Mouse (Mus musculus) myocyte (in vitro differentiated cells): Measurements from ENCODE around the gene Jph2. TPM values are rescaled to one million over a fixed set of nuclear protein-coding genes. Genes with fewer than 3 reads are reported as not detected.

Experiments
- H3K27me3 ChIP-seq: one replicate; pipeline ENCODE4 v1.6.1; 2011; ENCODE audit not compliant: control insufficient read depth, insufficient read depth, insufficient read length
- H3K36me3 ChIP-seq: one replicate; pipeline ENCODE4 v1.6.1; 2011; ENCODE audit not compliant: control insufficient read depth, insufficient read depth
- H3K4me2 ChIP-seq: one replicate; pipeline ENCODE4 v1.6.1; 2011; ENCODE audit warnings: low read depth, control low read depth
- H3K4me3 ChIP-seq: one replicate; pipeline ENCODE4 v1.5.1; 2011; ENCODE audit warnings: mild to moderate bottlenecking, control low read depth, moderate library complexity
- H3K79me2 ChIP-seq: one replicate; pipeline ENCODE4 v1.6.1; 2011; ENCODE audit not compliant: control insufficient read depth, insufficient read depth
- H3ac ChIP-seq: one replicate; pipeline ENCODE4 v1.6.1; 2011; ENCODE audit not compliant: control insufficient read depth, insufficient read length
- CEBPB ChIP-seq: IDR thresholded peaks from 2 replicates; pipeline ENCODE4 v1.6.1; 2011; ENCODE audit warnings: mild to moderate bottlenecking, moderate library complexity; ENCODE audit not compliant: poor library complexity, insufficient read depth, severe bottlenecking
- E2F4 ChIP-seq: IDR thresholded peaks from one replicate; pipeline ENCODE4 v1.6.1; 2011; ENCODE audit warnings: mild to moderate bottlenecking, control low read depth, moderate library complexity; ENCODE audit not compliant: insufficient read depth
- MAX ChIP-seq: IDR thresholded peaks from one replicate; pipeline ENCODE4 v1.6.1; 2011; ENCODE audit warnings: low read depth, mild to moderate bottlenecking, control low read depth
- MYOD1 ChIP-seq, 3 experiments: IDR thresholded peaks; one replicate each; pipeline ENCODE4 v1.6.1; 2011; ENCODE audit warnings: control low read depth in 2 of 3, low read depth in 2 of 3, mild to moderate bottlenecking in 2 of 3, moderate library complexity in 1 of 3; ENCODE audit not compliant: insufficient read length in 2 of 3, control insufficient read depth in 1 of 3
- MYOG ChIP-seq, 3 experiments: IDR thresholded peaks; one replicate each; pipeline ENCODE4 v1.6.1; 2011; ENCODE audit warnings: control low read depth in 2 of 3, low read depth in 2 of 3, mild to moderate bottlenecking in 2 of 3; ENCODE audit not compliant: insufficient read length in 2 of 3, control insufficient read depth in 1 of 3, insufficient read depth in 1 of 3
- POLR2A ChIP-seq: IDR thresholded peaks from one replicate; pipeline ENCODE4 v1.6.1; 2011; ENCODE audit warnings: low read depth, mild to moderate bottlenecking, control low read depth, moderate library complexity; ENCODE audit not compliant: insufficient read length
- POLR2AphosphoS2 ChIP-seq: IDR thresholded peaks from one replicate; pipeline ENCODE4 v1.6.1; 2011; ENCODE audit warnings: low read depth, control low read depth; ENCODE audit not compliant: insufficient read length
- REST ChIP-seq: IDR thresholded peaks from one replicate; pipeline ENCODE4 v1.6.1; 2011; ENCODE audit warnings: mild to moderate bottlenecking, control low read depth, moderate library complexity; ENCODE audit not compliant: insufficient read depth, insufficient read length
- SRF ChIP-seq: IDR thresholded peaks from one replicate; pipeline ENCODE4 v1.6.1; 2011; ENCODE audit warnings: low read depth; ENCODE audit not compliant: control insufficient read depth, insufficient read length
- TCF12 ChIP-seq: IDR thresholded peaks from one replicate; pipeline ENCODE4 v1.6.1; 2011; ENCODE audit warnings: mild to moderate bottlenecking, control low read depth; ENCODE audit not compliant: poor library complexity, insufficient read depth, severe bottlenecking
- TCF3 ChIP-seq: IDR thresholded peaks from one replicate; pipeline ENCODE4 v1.6.1; 2011; ENCODE audit warnings: low read depth, control low read depth; ENCODE audit not compliant: insufficient read length
- USF1 ChIP-seq: IDR thresholded peaks from one replicate; pipeline ENCODE4 v1.6.1; 2011; ENCODE audit warnings: low read depth, mild to moderate bottlenecking, control low read depth, moderate library complexity
- polyA plus RNA-seq: library from polyadenylated mRNA; unstranded; fragments of >200 nt; fragmentation: generic; extraction: Trizol; gene quantifications from one replicate; pipeline ENCODE4 v1.2.1, GENCODE M21; 2012; ENCODE audit warnings: missing spikeins

Gene Jph2
- polyA plus RNA-seq, 1 experiment: 217 TPM

DNA sequence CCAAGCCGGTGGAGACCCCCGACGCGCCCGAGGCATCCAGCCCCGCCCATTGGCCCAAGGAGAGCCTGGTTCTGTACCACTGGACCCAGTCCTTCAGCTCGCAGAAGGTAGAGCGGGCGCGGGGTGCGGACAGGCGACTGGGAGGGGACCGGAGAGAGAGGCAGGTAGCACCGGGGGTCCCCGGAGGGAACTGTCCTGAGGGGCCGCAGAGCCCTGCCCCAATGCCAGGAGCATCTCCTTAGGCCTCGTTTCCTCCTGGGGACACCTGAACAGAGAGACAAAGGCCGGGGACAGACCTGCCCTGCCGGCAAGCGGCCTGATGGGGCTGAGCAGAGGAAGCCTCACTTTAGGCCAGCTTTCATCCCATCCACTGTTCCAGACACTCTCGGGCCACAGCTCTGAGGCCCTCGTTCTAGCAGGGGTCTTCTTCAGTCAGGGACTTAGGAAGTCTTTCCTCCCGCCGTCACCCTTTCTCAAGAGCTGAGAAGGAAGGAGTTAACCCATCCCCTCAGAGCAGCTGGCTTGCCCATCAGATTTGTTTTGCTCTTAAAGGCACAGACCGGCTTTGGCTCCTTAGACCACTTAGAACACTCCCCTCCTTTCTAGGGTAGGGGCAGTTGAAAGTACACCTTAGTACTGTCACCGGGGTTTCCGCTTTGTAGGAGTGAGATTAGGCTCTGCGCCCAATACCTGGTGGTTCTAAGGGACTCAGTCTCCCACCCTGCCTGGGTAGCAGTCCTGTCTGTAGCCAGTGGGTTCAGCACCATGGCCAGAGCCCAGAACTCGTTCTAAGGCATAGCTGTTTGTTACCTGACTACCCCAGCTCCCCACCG lies 41.0 kb upstream of the Jph2 start:
- TF ChIP-seq REST (peak; percentile 96), E2F4 (no peak)
- no peak overlapping the region for H3K4me3 ChIP-seq
- H3ac ChIP-seq: no peak overlapping the region
- H3K27me3 ChIP-seq: peaks cover 28% of the 10 kb centered on the region
- no peaks in the 10 kb centered on the region for H3K79me2 ChIP-seq
- no peak overlapping the region for H3K4me2 ChIP-seq
- no peaks in the 10 kb centered on the region for H3K36me3 ChIP-seq

DNA sequence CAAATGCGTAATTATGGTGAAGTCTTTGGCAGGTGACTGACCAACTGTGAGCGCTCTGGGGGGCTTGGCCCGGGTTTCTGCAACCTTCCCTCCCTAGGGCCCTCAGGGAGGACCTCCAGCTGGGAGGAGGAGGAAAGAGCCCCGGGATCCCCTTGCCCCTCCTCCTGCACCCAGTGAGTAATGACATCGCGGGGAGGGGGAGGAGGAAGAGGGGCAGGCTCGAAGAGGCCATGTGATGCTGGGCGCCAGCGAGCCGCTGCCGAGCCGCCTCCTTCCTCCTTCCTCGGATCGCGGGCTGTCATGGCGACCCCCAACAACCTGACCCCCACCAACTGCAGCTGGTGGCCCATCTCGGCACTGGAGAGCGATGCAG lies 40.4 kb upstream of the Jph2 start, which contains the start of gene Gdap1l1:
TSS of gene Gdap1l1 (plus strand) at position 231 of the 373 bp plus-strand sequence.
- TF ChIP-seq MYOG (IDR thresholded peaks at IDR 0.05; ENCODE audit: control insufficient read depth in 1 of 3, insufficient read depth in 1 of 3, insufficient read length in 2 of 3, low read depth in 2 of 3) (no peak), MAX (no peak), SRF (no peak), TCF12 (no peak), E2F4 (no peak), USF1 (no peak), POLR2AphosphoS2 (no peak), REST (no peak), MYOD1 (IDR thresholded peaks at IDR 0.05; ENCODE audit: control insufficient read depth in 1 of 3, insufficient read length in 2 of 3, low read depth in 2 of 3) (no peak), CEBPB (no peak), POLR2A (no peak), TCF3 (no peak)
- Histone ChIP-seq H3K27me3 (peaks cover 22% of the 10 kb centered on the region), H3K79me2 (no peaks in the 10 kb centered on the region), H3ac (no peak within 1 kb of the TSS), H3K4me3 (no peak within 1 kb of the TSS), H3K36me3 (no peaks in the 10 kb centered on the region), H3K4me2 (no peak within 1 kb of the TSS)

DNA sequence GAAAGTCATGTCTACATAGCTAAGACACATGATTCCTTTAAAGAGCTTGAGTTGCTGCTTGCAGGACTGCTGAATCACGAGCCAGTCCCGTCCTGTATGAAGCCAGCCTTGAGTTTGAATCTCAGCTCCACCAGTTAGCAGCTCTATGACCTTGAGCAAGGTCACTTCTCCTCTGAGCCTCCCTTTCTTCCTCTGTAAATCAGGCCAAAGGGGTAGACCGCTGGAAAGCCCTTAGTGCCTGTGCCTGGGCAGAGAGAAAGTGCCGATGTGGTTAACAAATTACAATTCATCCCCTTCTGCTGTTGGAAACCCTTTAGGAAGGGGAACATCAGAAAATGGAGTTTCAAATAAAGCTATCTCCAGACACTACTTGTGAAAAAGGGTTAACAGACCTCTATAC lies 40.0 kb upstream of the Jph2 start:
- no peaks in the 10 kb centered on the region for H3K79me2 ChIP-seq
- no peak overlapping the region for H3K4me2 ChIP-seq
- H3K36me3 ChIP-seq: no peaks in the 10 kb centered on the region
- no peak overlapping the region for H3ac ChIP-seq
- peaks cover 22% of the 10 kb centered on the region for H3K27me3 ChIP-seq
- TF ChIP-seq REST (no peak), MAX (no peak), E2F4 (no peak), SRF (no peak), CEBPB (no peak), MYOD1 (IDR thresholded peaks at IDR 0.05; ENCODE audit: control insufficient read depth in 1 of 3, insufficient read length in 2 of 3, low read depth in 2 of 3) (no peak), TCF3 (no peak), POLR2AphosphoS2 (no peak), TCF12 (no peak), USF1 (no peak), POLR2A (no peak), MYOG (IDR thresholded peaks at IDR 0.05; ENCODE audit: control insufficient read depth in 1 of 3, insufficient read depth in 1 of 3, insufficient read length in 2 of 3, low read depth in 2 of 3) (no peak)
- no peak overlapping the region for H3K4me3 ChIP-seq

DNA sequence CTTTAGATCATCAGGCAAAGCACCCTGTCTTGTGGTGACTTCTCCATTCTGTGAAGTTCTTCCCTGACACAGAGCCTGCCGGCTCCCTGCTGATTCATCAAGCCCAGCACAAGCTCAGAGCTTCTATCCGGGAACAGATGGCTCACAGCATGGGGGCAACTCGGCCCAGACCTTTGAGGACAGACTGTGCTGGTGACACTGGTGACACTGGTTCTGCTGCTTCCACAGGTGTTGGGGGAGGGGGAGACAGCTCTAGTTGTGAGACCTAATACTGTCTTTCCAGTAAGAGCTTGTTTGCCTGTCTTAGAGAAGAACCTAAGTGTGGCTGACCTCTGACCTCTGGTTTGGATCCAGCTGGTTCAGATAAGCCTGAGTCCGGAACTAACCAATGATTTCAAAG lies 36.2 kb upstream of the Jph2 start:
- TF ChIP-seq SRF (no peak), CEBPB (no peak), POLR2AphosphoS2 (no peak), MAX (no peak), TCF12 (no peak), MYOD1 (IDR thresholded peaks at IDR 0.05; ENCODE audit: control insufficient read depth in 1 of 3, insufficient read length in 2 of 3, low read depth in 2 of 3) (no peak), E2F4 (no peak), USF1 (no peak), REST (no peak), MYOG (IDR thresholded peaks at IDR 0.05; ENCODE audit: control insufficient read depth in 1 of 3, insufficient read depth in 1 of 3, insufficient read length in 2 of 3, low read depth in 2 of 3) (no peak), POLR2A (no peak), TCF3 (no peak)
- no peaks in the 10 kb centered on the region for H3K36me3 ChIP-seq
- H3K27me3 ChIP-seq: peaks cover 22% of the 10 kb centered on the region
- H3K79me2 ChIP-seq: no peaks in the 10 kb centered on the region
- no peak overlapping the region for H3K4me3 ChIP-seq
- no peak overlapping the region for H3ac ChIP-seq
- H3K4me2 ChIP-seq: no peak overlapping the region

DNA sequence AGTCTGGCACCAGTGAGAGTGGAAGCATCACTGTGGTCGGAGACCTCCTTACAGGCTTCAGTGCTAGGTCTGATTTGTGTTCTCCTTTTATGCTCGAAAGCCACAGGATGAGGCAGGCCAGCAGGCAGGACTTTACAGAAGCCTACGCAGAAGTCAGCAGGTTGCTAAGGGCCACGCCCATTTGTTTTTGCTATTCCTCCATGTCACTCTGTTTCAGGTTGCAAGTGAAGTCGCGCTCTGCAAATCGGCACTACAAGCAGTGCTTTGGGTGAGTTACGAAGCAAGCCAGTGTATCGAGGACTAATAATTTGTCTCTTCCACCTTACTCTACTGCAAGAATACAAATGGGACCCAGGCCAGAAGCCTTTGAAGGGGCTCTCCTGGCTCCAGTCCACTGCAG lies 33.5 kb upstream of the Jph2 start:
- H3K27me3 ChIP-seq: peaks cover 13% of the 10 kb centered on the region
- H3K4me2 ChIP-seq: no peak overlapping the region
- no peak overlapping the region for H3K4me3 ChIP-seq
- no peak overlapping the region for H3ac ChIP-seq
- H3K79me2 ChIP-seq: no peaks in the 10 kb centered on the region
- H3K36me3 ChIP-seq: no peaks in the 10 kb centered on the region
- TF ChIP-seq MYOG (IDR thresholded peaks at IDR 0.05; ENCODE audit: control insufficient read depth in 1 of 3, insufficient read depth in 1 of 3, insufficient read length in 2 of 3, low read depth in 2 of 3) (no peak), TCF3 (no peak), MYOD1 (IDR thresholded peaks at IDR 0.05; ENCODE audit: control insufficient read depth in 1 of 3, insufficient read length in 2 of 3, low read depth in 2 of 3) (no peak), REST (no peak), POLR2A (no peak), POLR2AphosphoS2 (no peak), CEBPB (no peak), E2F4 (no peak), USF1 (no peak), SRF (no peak), TCF12 (no peak), MAX (no peak)
